Mouse (Mus musculus) C2C12 (cell line): ENCODE results near the gene Lexm.

ENCODE experiments used
- CEBPB ChIP-seq: IDR thresholded peaks from one replicate; pipeline ENCODE4 v1.6.1; 2011; ENCODE audit warnings: low read depth, mild to moderate bottlenecking, control low read depth, moderate library complexity
- CTCF ChIP-seq: IDR thresholded peaks from one replicate; pipeline ENCODE4 v1.5.1; 2011; ENCODE audit not compliant: control insufficient read depth, insufficient read depth, insufficient read length
- MYOD1 ChIP-seq: IDR thresholded peaks from one replicate; pipeline ENCODE4 v1.6.1; 2011; ENCODE audit warnings: low read depth; ENCODE audit not compliant: control insufficient read depth, insufficient read length

- TF ChIP-seq CTCF (no peak), CEBPB (no peak), MYOD1 (no peak)
These were observed 48.2 kb upstream of the Lexm start for GRCm38 (mm10) chr4:106665269-106665668.
